Mouse (Mus musculus) embryo, embryonic 10.5 days (tissue): ENCODE measurements around the gene Ddx5.
"Not testable (repeated sequence)": the region's sequence is repeated elsewhere in the genome, so short reads cannot be mapped to it uniquely, and the experiment has no call there.

ENCODE experiments used
- DNase-seq: peaks from one replicate; pipeline ENCODE4 v3.0.0-alpha.2; 2015; ENCODE audit warnings: low spot score

Ddx5 gene

GRCm38 (mm10) chr11:106788026-106788774 is 785 bp downstream of the Ddx5 start:
- DNase-seq: peak; percentile 99

- DNase-seq: peak; percentile 89
Measured at GRCm38 (mm10) chr11:106787131-106788025, 1.6 kb downstream of the Ddx5 start.

GRCm38 (mm10) chr11:106785043-106785442 is 3.9 kb downstream of the Ddx5 start:
- no peak for DNase-seq

- no peak for DNase-seq
Measured at GRCm38 (mm10) chr11:106784476-106784875, 4.5 kb downstream of the Ddx5 start.

- no peak for DNase-seq
Measured at GRCm38 (mm10) chr11:106782841-106783764, 5.9 kb downstream of the Ddx5 start.

- DNase-seq: not testable (repeated sequence)
Measured at GRCm38 (mm10) chr11:106782271-106782670, 6.7 kb downstream of the Ddx5 start.

GRCm38 (mm10) chr11:106780590-106781220 is 8.3 kb downstream of the Ddx5 start:
- no peak for DNase-seq

GRCm38 (mm10) chr11:106780089-106780425 is 8.9 kb downstream of the Ddx5 start:
- no peak for DNase-seq

- peak; percentile 95 for DNase-seq
Measured at GRCm38 (mm10) chr11:106779388-106780088, 9.4 kb downstream of the Ddx5 start, which contains the start of gene Polg2. Gene Polg2, minus strand, starts transcription at chr11:106779537.

- peak; percentile 50 for DNase-seq
Measured at GRCm38 (mm10) chr11:106778589-106779387, 10.2 kb downstream of the Ddx5 start.

GRCm38 (mm10) chr11:106778132-106778531 is 10.9 kb downstream of the Ddx5 start:
- no peak for DNase-seq

GRCm38 (mm10) chr11:106777395-106777794 is 11.6 kb downstream of the Ddx5 start:
- no peak for DNase-seq

GRCm38 (mm10) chr11:106776960-106777359 is 12.0 kb downstream of the Ddx5 start:
- DNase-seq: no peak

- DNase-seq: no peak
Measured at GRCm38 (mm10) chr11:106773061-106773460, 15.9 kb downstream of the Ddx5 start.

- peak; percentile 37 for DNase-seq
Measured at GRCm38 (mm10) chr11:106770195-106770974, 18.6 kb downstream of the Ddx5 start.

GRCm38 (mm10) chr11:106767516-106767915 is 21.5 kb downstream of the Ddx5 start:
- DNase-seq: no peak

GRCm38 (mm10) chr11:106766611-106767162 is 22.3 kb downstream of the Ddx5 start:
- DNase-seq: no peak

GRCm38 (mm10) chr11:106762800-106763185 is 26.2 kb downstream of the Ddx5 start:
- no peak for DNase-seq
